Mouse (Mus musculus) layer of hippocampus, adult 9-11 months (tissue): ENCODE measurements around the gene Pyroxd1.
A peak's percentile ranks its signal among the peaks of the same experiment; 100 is the strongest.
"Not testable (repeated sequence)": the region's sequence is repeated elsewhere in the genome, so short reads cannot be mapped to it uniquely, and the experiment has no call there.

Source experiments
- DNase-seq: peaks from one replicate; pipeline ENCODE4 v3.0.0; 2022

Pyroxd1 gene

DNA sequence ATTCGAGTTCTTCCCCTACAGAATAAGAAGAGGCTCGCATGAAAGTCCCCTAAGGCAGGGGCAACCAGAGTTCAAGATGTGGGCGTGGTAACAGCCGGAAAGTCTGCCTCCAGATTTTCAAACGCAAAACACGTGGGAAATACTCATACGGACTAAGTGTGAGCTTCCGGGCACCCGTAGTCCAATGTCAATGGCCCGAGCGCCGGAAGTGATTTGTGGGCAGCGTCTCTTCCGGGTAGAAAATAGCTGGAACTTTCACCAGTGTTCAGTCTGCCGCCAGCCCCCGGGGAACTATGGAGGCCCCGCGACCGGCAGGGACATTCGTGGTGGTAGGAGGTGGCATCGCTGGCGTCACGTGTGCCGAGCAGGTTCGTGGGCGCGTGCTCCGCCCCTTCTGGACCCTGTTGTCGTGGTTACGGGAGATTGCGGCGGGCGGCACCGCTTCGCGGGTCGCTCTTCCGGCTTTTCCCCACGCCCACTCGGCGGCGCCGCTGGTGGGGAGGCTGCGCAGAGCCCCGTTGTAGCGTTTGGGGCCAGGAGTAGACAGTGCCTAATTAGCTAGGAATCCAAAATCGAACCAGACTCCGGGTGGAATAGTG lies at the start of gene Pyroxd1:
Gene Pyroxd1 (plus strand): TSS at position 215 of the 599 bp plus-strand sequence.
- DNase-seq = peak; percentile 88

DNA sequence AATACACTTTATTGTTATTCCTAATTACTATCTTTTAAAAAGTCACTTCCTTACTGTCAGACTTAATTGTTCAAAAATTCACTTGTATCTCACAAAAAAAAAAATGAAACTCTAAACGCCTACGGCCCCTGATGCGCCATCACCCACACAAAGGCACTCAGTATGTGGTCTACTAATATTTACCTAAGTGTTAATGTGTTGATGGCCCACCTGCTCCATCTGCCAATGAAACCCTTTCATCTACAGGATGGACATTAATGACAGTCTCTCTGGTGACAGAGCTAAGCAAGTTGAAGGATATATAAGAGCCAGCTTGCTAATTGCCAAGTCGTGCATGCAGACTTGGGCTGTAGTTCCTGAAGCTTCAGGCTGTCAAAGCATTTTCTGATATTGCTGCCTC lies 47.4 kb upstream of the Pyroxd1 start, which contains the start of gene Iapp:
Gene Iapp (plus strand): TSS at position 326 of the 400 bp plus-strand sequence.
- DNase-seq = no peak

- DNase-seq = no peak
Measured at GRCm38 (mm10) chr6:142305076-142305475, 40.4 kb upstream of the Pyroxd1 start.

GRCm38 (mm10) chr6:142314285-142314684 lies 31.2 kb upstream of the Pyroxd1 start:
- DNase-seq = no peak

GRCm38 (mm10) chr6:142317106-142317505 lies 28.3 kb upstream of the Pyroxd1 start:
- no peak for DNase-seq

GRCm38 (mm10) chr6:142322881-142323280 lies 22.6 kb upstream of the Pyroxd1 start, which contains the start of gene Slco1a5:
Gene Slco1a5 (minus strand): TSS chr6:142322981.
- DNase-seq = no peak

DNA sequence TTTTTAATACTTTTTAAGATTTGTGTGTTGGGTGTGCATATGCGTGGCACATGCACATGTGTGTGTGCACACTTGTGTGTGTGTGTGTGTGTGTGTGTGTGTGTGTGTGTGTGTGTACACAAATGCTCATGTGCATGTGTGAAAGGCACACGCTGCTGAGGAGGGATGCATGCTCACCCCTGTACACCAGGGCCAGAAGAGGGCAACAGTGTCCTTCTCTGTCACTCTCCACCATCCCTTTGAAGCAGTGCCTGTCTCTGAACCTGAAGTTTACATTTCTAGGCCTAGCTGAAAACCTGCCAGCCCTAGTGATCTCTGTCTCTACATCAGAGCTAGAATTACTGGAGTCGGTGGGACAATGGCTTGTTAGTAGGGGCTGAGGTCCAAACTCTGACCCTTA lies 18.9 kb upstream of the Pyroxd1 start:
- no peak for DNase-seq

DNA sequence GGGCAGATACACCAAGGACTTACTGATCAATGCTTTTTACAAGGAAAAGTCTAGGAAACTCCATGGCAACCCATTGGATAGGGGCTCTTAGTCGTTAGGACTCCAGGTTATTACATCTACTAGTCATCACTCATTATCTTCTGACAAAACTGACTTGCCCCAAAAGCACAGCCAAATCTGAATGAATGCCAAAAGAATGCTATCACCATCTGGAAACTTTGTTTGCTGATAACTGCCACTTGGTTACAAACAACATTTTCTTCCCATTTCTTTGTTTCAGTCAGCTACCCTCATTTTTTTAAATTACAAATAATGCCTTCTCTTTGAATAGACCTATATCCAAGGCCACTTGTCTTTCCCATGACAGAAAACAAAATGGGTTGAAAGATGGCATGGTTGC lies 16.3 kb upstream of the Pyroxd1 start:
- no peak for DNase-seq

DNA sequence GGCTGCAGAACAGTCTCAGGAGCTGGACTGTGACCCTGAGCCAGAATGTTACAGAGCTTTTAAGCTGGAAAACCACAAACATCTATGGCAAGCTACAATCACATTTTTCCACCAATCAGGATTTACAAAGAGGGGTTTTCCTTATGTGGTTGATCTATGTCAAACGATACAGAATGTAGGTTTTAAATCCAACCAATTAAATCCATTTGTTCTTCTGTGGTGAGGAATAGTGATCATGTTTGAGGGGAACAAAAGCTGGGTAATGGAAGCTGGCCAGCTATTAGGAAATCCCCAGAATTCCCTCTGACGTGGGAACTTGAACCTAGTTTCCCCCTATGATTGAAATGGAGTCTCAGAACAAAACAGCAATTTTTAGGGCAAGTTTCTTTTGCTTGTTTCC lies 6.5 kb upstream of the Pyroxd1 start:
- no peak for DNase-seq

DNA sequence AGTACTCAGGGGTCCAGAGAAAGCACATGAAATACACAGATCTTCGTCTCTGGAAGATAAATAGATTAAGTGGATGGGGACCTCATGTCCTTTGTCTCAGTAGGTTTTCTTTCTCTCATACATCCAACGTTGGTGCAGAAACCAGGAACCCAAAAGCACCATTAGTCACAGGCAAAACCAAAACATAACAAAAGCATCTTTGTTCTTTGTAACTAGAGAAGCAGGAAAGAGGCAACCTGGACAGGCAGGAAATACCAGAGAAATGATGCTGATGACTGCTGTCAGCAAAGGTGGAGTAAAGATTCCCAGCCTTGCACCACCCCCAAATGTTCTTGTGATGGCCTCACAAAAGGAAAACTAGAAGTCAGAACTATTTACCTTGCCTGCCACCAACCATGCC lies 5.9 kb upstream of the Pyroxd1 start:
- DNase-seq = no peak

GRCm38 (mm10) chr6:142343561-142343960 lies 1.9 kb upstream of the Pyroxd1 start:
- peak; percentile 44 for DNase-seq

DNA sequence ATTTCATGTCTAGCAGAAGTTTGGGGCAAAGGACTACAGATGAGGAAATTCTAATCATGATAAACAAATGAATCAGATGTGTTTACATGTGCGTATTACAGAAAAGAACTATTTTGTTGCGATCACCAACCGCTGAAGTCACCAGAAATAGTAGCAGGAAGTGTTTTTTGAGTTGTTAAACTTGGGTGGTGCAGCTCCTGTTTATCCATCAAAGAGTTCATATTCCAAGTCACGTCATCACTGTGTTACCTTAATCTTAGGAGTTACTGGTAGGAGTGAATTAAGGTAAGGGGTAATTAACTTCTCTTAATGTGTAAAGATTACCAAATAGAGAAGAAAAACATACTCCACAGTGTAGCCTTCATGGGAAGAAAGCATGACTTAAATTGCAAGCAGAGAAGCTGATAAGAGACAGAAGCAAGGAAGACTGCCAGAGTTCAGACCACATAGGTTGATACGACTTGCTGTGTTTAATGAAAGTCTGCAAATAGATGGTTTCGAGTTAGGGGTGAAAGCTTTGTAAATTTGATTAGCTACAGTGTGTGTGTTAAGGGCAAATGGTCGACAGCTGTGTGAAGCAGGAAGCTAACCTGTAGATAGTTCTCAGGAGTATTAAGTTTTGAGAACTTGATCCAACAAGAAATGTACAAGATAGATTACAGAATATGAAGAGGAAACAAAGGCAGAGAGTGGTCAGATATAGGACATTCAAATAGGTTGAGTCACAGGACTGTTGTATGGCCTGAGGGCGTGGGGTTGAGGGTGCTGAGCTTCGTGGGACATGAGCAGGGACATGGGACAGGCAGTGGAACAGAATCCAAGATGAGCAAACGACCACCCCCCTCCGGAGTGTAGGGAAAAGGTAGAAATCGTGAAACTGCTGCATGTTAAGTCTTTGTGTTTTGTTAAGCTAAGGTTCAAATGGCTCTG lies 992 bp downstream of the Pyroxd1 start:
- no peak for DNase-seq

DNA sequence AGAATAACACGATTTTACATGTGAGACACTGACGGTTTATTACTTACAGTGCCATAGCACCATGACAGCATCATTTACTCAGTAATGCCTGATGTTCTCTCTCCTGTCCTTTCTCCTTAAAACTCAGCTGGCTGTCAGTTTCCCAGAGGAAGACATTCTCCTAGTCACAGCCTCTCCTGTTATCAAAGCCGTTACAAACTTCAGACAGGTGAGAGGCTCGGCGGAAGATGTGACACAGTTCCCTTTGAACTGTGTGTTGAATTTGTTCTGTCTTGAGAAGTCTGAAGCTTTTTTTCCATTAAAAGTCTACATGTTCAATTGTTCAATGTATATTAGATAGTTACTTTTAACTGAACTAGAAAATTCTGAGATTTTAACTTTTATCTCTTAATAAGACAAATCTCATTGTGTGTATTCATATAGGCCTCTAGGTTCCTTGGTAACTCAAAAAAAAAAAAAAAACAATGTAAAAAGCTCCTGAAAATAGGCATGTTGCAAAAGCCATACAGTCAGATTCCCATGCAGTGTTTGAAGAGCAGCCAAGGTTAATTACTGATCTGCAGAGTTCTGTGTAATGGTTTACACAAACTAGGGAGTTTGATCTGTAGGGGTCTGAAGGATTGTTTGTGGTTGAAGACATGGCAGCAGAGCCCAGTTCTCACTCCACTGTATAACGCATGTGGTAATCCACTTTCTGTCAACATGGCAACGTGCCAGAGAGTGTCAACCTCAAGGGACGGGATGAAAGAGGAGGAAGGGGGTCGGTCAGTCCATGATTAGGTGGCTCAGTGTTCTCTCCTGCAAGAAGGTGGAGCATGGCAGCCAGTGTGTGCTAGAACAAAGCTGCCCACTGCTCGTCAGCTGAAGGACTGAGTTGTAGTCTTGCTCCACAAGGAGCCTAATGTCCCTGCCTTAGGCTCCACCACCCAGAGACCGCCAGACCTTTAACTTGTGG lies 2.3 kb downstream of the Pyroxd1 start:
- no peak for DNase-seq

DNA sequence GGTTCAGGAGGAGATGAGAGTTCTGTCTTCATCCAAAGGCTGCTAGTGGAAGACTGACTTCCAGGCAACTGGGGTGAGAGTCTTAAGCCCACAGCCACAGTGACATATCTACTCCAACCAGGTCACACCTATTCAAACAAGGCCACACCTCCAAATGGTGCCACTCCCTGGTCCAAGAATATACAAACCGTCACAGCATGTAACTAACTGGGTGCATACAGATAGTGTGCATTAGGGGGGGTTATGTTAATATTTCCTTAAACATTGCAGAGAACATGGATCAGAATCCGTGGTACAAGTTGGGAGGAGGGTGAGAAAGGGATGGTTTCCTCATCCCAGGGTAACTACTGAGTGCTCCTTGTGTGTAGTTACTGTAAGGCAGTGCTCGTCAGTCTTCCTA lies 6.6 kb downstream of the Pyroxd1 start:
- DNase-seq = not testable (repeated sequence)

DNA sequence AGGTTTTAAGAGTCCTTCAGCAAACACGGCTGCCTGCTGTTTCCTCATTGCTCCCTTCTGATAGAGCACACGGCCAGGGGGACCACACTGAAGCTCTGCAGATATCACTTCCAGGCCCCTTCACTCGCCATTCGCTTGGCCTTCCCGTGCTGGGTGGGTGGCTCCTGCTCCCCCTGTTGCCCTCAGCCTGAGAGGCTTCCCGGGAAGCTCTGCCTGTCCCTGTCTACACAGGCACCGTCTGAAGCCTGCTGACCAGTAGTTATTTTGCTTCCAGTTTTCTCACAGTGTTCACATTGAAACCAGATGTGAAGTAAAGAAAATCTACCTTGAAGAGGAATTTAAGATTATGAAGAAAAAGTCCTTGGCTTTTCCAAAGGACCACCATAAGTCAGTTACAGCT lies 11.7 kb downstream of the Pyroxd1 start:
- DNase-seq = no peak

- DNase-seq = no peak
Measured at GRCm38 (mm10) chr6:142362036-142362435, 16.6 kb downstream of the Pyroxd1 start.

- DNase-seq = no peak
Measured at GRCm38 (mm10) chr6:142363019-142363576, 17.6 kb downstream of the Pyroxd1 start.

GRCm38 (mm10) chr6:142365742-142366472 lies 20.5 kb downstream of the Pyroxd1 start:
- no peak for DNase-seq

GRCm38 (mm10) chr6:142366473-142367018 lies 21.1 kb downstream of the Pyroxd1 start:
- DNase-seq = no peak

DNA sequence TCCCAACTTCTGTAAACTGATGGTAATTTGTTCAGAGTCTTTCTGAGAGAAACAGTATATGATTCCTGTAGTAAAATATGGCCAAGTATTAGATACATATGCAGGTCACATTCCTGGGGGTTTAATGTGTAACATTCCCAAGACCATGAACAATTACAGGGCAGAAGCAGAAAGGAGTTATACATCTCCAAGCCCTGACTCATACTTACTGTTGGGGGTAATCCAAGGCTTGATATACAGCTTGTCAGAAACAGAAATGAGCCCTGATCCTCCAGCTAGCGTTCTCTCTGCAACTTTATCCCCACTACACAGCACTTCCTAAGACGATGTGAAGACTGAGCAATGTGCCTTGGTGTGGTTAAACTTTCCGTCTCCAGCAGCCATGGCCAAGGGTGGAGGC lies 22.1 kb downstream of the Pyroxd1 start:
- no peak for DNase-seq

GRCm38 (mm10) chr6:142369568-142369967 lies 24.1 kb downstream of the Pyroxd1 start:
- no peak for DNase-seq

GRCm38 (mm10) chr6:142377081-142377480 lies 31.6 kb downstream of the Pyroxd1 start:
- no peak for DNase-seq
